Mouse (Mus musculus): ENCODE measurements around the gene Kxd1.

- TF ChIP-seq CTCF (IDR thresholded peaks at IDR 0.05; ENCODE audit: low read depth) (peak; percentile 68), EP300 (optimal IDR thresholded peaks at IDR 0.05) (no peak)
These were observed 32.3 kb upstream of the Kxd1 start for GRCm38 (mm10) chr8:70560096-70560495.
